Comparison of ENCODE assay signal across 9 mouse cellular contexts in genomic region chr14:120373026-120374024, GRCm38 (mm10).
DNase-seq lines count a peak whose midpoint lies in the region; ATAC-seq and TF ChIP-seq lines count a peak whose summit lies in the region.
"Had no signal": no experiment of that assay in that cellular context is flagged by ENCODE, and none has a peak within 500 bp of the region (broad histone marks: within the 10 kb centered on the region; RNA-seq: fewer than 3 reads in every experiment).

No protein-coding gene starts in this region.

- H3K27me3 ChIP-seq in heart, embryonic 15.5 days, result no peaks in the 10 kb centered on the region
- no peaks in the 10 kb centered on the region for H3K27me3 ChIP-seq in C2C12 (ENCODE audit: control insufficient read depth, insufficient read depth, insufficient read length)

- no peak overlapping the region for H3K9ac ChIP-seq in heart, embryonic 15.5 days

- peaks cover 93% of the 10 kb centered on the region for H3K79me3 ChIP-seq in C2C12 (ENCODE audit: low read depth)

- DNase-seq in heart, adult 8-10 months (ENCODE audit: low spot score), result no peak
- peak; percentile 55 for DNase-seq in adrenal gland, adult 8-10 months
- DNase-seq in kidney, postnatal 10 days, result peak; percentile 46
- no peak for DNase-seq in cerebellum, adult 9-11 months
- DNase-seq in left cerebral cortex, postnatal 4 days, result no peak

- no peak overlapping the region for H3K4me3 ChIP-seq in heart, embryonic 15.5 days
- H3K4me3 ChIP-seq in C2C12 (ENCODE audit: insufficient read depth, poor library complexity, severe bottlenecking), result no peak overlapping the region
- H3K4me3 ChIP-seq: forebrain, embryonic 10.5 days had no signal

- 0 out of 2 replicates have a peak overlapping the region, but pooled peaks have one; percentile 2 for H3K4me2 ChIP-seq in heart, embryonic 15.5 days

- H3K4me1 ChIP-seq in heart, embryonic 15.5 days (replicated peaks), result peaks cover 77% of the 10 kb centered on the region

- H3K9me3 ChIP-seq in heart, embryonic 15.5 days (replicated peaks), result no peaks in the 10 kb centered on the region
- H3K9me3 ChIP-seq: forebrain, embryonic 10.5 days had no signal

- intact Hi-C loops in left cerebral cortex, postnatal 4 days (cut with DNase I), result no loop called here

- TF ChIP-seq CTCF in C2C12 (IDR thresholded peaks at IDR 0.05; ENCODE audit: control insufficient read depth, insufficient read depth, insufficient read length), result no peak

- no peak for ATAC-seq in heart, embryonic 15.5 days (replicated peaks; ENCODE audit: insufficient number of reproducible peaks, insufficient read depth, low FRiP score, low read depth)
- ATAC-seq in granulocyte monocyte progenitor cell, adult 5-6 weeks (replicated peaks; ENCODE audit: poor library complexity, severe bottlenecking), result no peak

- 28% methylated on average over 11 of the region's 11 CpGs for WGBS in heart, embryonic 15.5 days

- peaks cover 100% of the 10 kb centered on the region for H3K79me2 ChIP-seq in C2C12 (ENCODE audit: control insufficient read depth, insufficient read depth)

- H3K36me3 ChIP-seq in heart, embryonic 15.5 days, result no peaks in the 10 kb centered on the region
- peaks cover 27% of the 10 kb centered on the region for H3K36me3 ChIP-seq in C2C12 (ENCODE audit: control insufficient read depth, insufficient read depth)
- H3K36me3 ChIP-seq: forebrain, embryonic 10.5 days had no signal

- H3K27ac ChIP-seq in heart, embryonic 15.5 days, result peak overlapping the region; percentile 62
- H3K27ac ChIP-seq: forebrain, embryonic 10.5 days had no signal

- H3ac ChIP-seq in C2C12 (ENCODE audit: control insufficient read depth, insufficient read length, low read depth), result no peak overlapping the region

TF ChIP-seq in C2C12, 6 proteins besides CTCF, POLR2A, EP300 and RAD21:
- peak; percentile 8 for TF ChIP-seq FOSL1 (IDR thresholded peaks at IDR 0.05; ENCODE audit: insufficient read depth, low read length, poor library complexity, severe bottlenecking)
- TF ChIP-seq MAX (IDR thresholded peaks at IDR 0.05), result no peak

Comparison
In these comparisons a context has a peak if more than half of its experiments do, and no peak if none do; other contexts are left out.
1. DNase-seq: peak in adrenal gland, adult 8-10 months (single experiment) and kidney, postnatal 10 days (single experiment); none in heart, adult 8-10 months (single experiment), cerebellum, adult 9-11 months (single experiment) and left cerebral cortex, postnatal 4 days (single experiment).